Mouse (Mus musculus): ENCODE results near the gene Cldn24. TPM values are rescaled to one million over a fixed set of nuclear protein-coding genes. Genes with fewer than 3 reads are reported as not detected.
"Not testable (repeated sequence)": the region's sequence is repeated elsewhere in the genome, so short reads cannot be mapped to it uniquely, and the experiment has no call there.

Gene Cldn24
- total RNA-seq, 2 experiments from 2014 or later = not detected

- H3K4me3 ChIP-seq = no peak overlapping the region
- H3K27ac ChIP-seq = no peak overlapping the region
- TF ChIP-seq CTCF (IDR thresholded peaks at IDR 0.05) = no peak
- no peak for DNase-seq
- intact Hi-C loops (cut with DNase I) = no loop called here
These were observed 11.8 kb upstream of the Cldn24 start for GRCm38 (mm10) chr8:47809970-47810665.

- intact Hi-C loops (cut with DNase I) = no loop called here
- DNase-seq = no peak
- no peak overlapping the region for H3K27ac ChIP-seq
These were observed 11.3 kb upstream of the Cldn24 start for GRCm38 (mm10) chr8:47810666-47811015.

GRCm38 (mm10) chr8:47811221-47811620, 10.7 kb upstream of the Cldn24 start:
- intact Hi-C loops (cut with DNase I) = no loop called here
- no peak for TF ChIP-seq CTCF (IDR thresholded peaks at IDR 0.05)
- no peak overlapping the region for H3K4me3 ChIP-seq
- H3K27ac ChIP-seq = no peak overlapping the region
- DNase-seq = no peak

More at GRCm38 (mm10) chr8:47810666-47811015, 11.3 kb upstream of the Cldn24 start:
- H3K4me3 ChIP-seq = no peak overlapping the region
- TF ChIP-seq CTCF (IDR thresholded peaks at IDR 0.05) = no peak

- no peak overlapping the region for H3K4me3 ChIP-seq
- no peak overlapping the region for H3K27ac ChIP-seq
- intact Hi-C loops (cut with DNase I) = no loop called here
- TF ChIP-seq CTCF (IDR thresholded peaks at IDR 0.05) = no peak
- DNase-seq = no peak
These were observed 2.9 kb upstream of the Cldn24 start for GRCm38 (mm10) chr8:47819034-47819433.

GRCm38 (mm10) chr8:47820914-47821772, 800 bp upstream of the Cldn24 start:
- H3K27ac ChIP-seq = no peak overlapping the region
- intact Hi-C loops (cut with DNase I) = no loop called here
- TF ChIP-seq CTCF (IDR thresholded peaks at IDR 0.05) = no peak
- no peak overlapping the region for H3K4me3 ChIP-seq
- DNase-seq = no peak

- H3K4me3 ChIP-seq; H3K27ac ChIP-seq; intact Hi-C loops (cut with DNase I); DNase-seq: not testable (repeated sequence)
These were observed 598 bp downstream of the Cldn24 start for GRCm38 (mm10) chr8:47822541-47822940.

- no peak for DNase-seq
- no peak for TF ChIP-seq CTCF (IDR thresholded peaks at IDR 0.05)
- Histone ChIP-seq H3K27ac (peak overlapping the region; percentile 66), H3K4me3 (no peak overlapping the region)
- intact Hi-C loops (cut with DNase I) = no loop called here
These were observed 1.8 kb downstream of the Cldn24 start for GRCm38 (mm10) chr8:47823777-47824176.

- H3K4me3 ChIP-seq = peak within 1 kb of the TSS; percentile 9; the same call in 1 of the 2 replicates
- DNase-seq = no peak
- intact Hi-C loops (cut with DNase I) = no loop called here
- TF ChIP-seq CTCF (IDR thresholded peaks at IDR 0.05) = no peak
- H3K27ac ChIP-seq = peak within 1 kb of the TSS; percentile 66
These were observed 2.2 kb downstream of the Cldn24 start, which contains the start of gene Cldn22 for GRCm38 (mm10) chr8:47824182-47824581. TSS of gene Cldn22 (plus strand) at chr8:47824482.

GRCm38 (mm10) chr8:47825596-47825995, 3.7 kb downstream of the Cldn24 start:
- no peak for TF ChIP-seq CTCF (IDR thresholded peaks at IDR 0.05)

GRCm38 (mm10) chr8:47826911-47827310, 5.0 kb downstream of the Cldn24 start:
- no peak for TF ChIP-seq CTCF (IDR thresholded peaks at IDR 0.05)
- no peak overlapping the region for H3K27ac ChIP-seq
- DNase-seq = no peak
- H3K4me3 ChIP-seq = no peak overlapping the region
- intact Hi-C loops (cut with DNase I) = no loop called here

More at GRCm38 (mm10) chr8:47825596-47825995, 3.7 kb downstream of the Cldn24 start:
- no peak for DNase-seq
- intact Hi-C loops (cut with DNase I) = no loop called here
- Histone ChIP-seq H3K27ac (0 out of 2 replicates have a peak overlapping the region, but pooled peaks have one; percentile 36), H3K4me3 (no peak overlapping the region)

- no peak overlapping the region for H3K4me3 ChIP-seq
- no peak overlapping the region for H3K27ac ChIP-seq
- intact Hi-C loops (cut with DNase I) = no loop called here
- no peak for DNase-seq
- TF ChIP-seq CTCF (IDR thresholded peaks at IDR 0.05) = no peak
These were observed 10.7 kb downstream of the Cldn24 start for GRCm38 (mm10) chr8:47832616-47833015.

GRCm38 (mm10) chr8:47833944-47834343, 12.0 kb downstream of the Cldn24 start:
- Histone ChIP-seq H3K4me3 (no peak overlapping the region), H3K27ac (no peak overlapping the region)
- intact Hi-C loops (cut with DNase I) = no loop called here
- no peak for DNase-seq
- TF ChIP-seq CTCF (IDR thresholded peaks at IDR 0.05) = no peak

GRCm38 (mm10) chr8:47843063-47843462, 21.1 kb downstream of the Cldn24 start:
- H3K27ac ChIP-seq = no peak overlapping the region
- no peak overlapping the region for H3K4me3 ChIP-seq
- TF ChIP-seq CTCF (IDR thresholded peaks at IDR 0.05) = peak; percentile 17; the same call in 1 of the 2 replicates
- intact Hi-C loops (cut with DNase I) = no loop called here
- DNase-seq = no peak
